Mouse (Mus musculus): Measurements from ENCODE around the gene Pbx1. TPM values are rescaled to one million over a fixed set of nuclear protein-coding genes. Genes with fewer than 3 reads are reported as not detected.

Pbx1 gene
- polyA plus RNA-seq, 1 experiment, result 0.08 TPM

- no peak overlapping the region for H3K4me3 ChIP-seq (replicated peaks)
These were observed 69.6 kb downstream of the Pbx1 start for GRCm38 (mm10) chr1:168362464-168362863.

GRCm38 (mm10) chr1:168357680-168358611, 74.1 kb downstream of the Pbx1 start:
- H3K9me3 ChIP-seq (ENCODE audit: control insufficient read depth, low read length), result no peaks in the 10 kb centered on the region
- H3K36me3 ChIP-seq (ENCODE audit: control insufficient read depth), result no peaks in the 10 kb centered on the region
- peaks cover 3% of the 10 kb centered on the region for H3K4me1 ChIP-seq (ENCODE audit: control insufficient read depth)
- no peak overlapping the region for H3K4me3 ChIP-seq (replicated peaks)
- TF ChIP-seq GATA1 (IDR thresholded peaks at IDR 0.05; ENCODE audit: low read length), result no peak
- TF ChIP-seq TAL1 (IDR thresholded peaks at IDR 0.05; ENCODE audit: low read length), result no peak
- H3K27me3 ChIP-seq (ENCODE audit: control insufficient read depth), result no peaks in the 10 kb centered on the region

More at GRCm38 (mm10) chr1:168362464-168362863, 69.6 kb downstream of the Pbx1 start:
- Histone ChIP-seq H3K36me3 (ENCODE audit: control insufficient read depth) (no peaks in the 10 kb centered on the region), H3K27me3 (ENCODE audit: control insufficient read depth) (no peaks in the 10 kb centered on the region), H3K9me3 (ENCODE audit: control insufficient read depth, low read length) (no peaks in the 10 kb centered on the region), H3K4me1 (ENCODE audit: control insufficient read depth) (peaks cover 3% of the 10 kb centered on the region)
- TF ChIP-seq GATA1 (IDR thresholded peaks at IDR 0.05; ENCODE audit: low read length) (no peak), TAL1 (IDR thresholded peaks at IDR 0.05; ENCODE audit: low read length) (no peak)

GRCm38 (mm10) chr1:168356970-168357441, 75.1 kb downstream of the Pbx1 start:
- Histone ChIP-seq H3K27me3 (ENCODE audit: control insufficient read depth) (no peaks in the 10 kb centered on the region), H3K9me3 (ENCODE audit: control insufficient read depth, low read length) (no peaks in the 10 kb centered on the region), H3K4me1 (ENCODE audit: control insufficient read depth) (no peaks in the 10 kb centered on the region), H3K4me3 (replicated peaks) (no peak overlapping the region), H3K36me3 (ENCODE audit: control insufficient read depth) (no peaks in the 10 kb centered on the region)
- no peak for TF ChIP-seq TAL1 (IDR thresholded peaks at IDR 0.05; ENCODE audit: low read length)
- no peak for TF ChIP-seq GATA1 (IDR thresholded peaks at IDR 0.05; ENCODE audit: low read length)

- Histone ChIP-seq H3K36me3 (ENCODE audit: control insufficient read depth) (no peaks in the 10 kb centered on the region), H3K4me1 (ENCODE audit: control insufficient read depth) (no peaks in the 10 kb centered on the region), H3K4me3 (replicated peaks) (no peak overlapping the region), H3K27me3 (ENCODE audit: control insufficient read depth) (no peaks in the 10 kb centered on the region), H3K9me3 (ENCODE audit: control insufficient read depth, low read length) (no peaks in the 10 kb centered on the region)
- TF ChIP-seq TAL1 (IDR thresholded peaks at IDR 0.05; ENCODE audit: low read length) (no peak), GATA1 (IDR thresholded peaks at IDR 0.05; ENCODE audit: low read length) (no peak)
These were observed 76.0 kb downstream of the Pbx1 start for GRCm38 (mm10) chr1:168355985-168356556.

- no peak for TF ChIP-seq GATA1 (IDR thresholded peaks at IDR 0.05; ENCODE audit: low read length)
- no peaks in the 10 kb centered on the region for H3K4me1 ChIP-seq (ENCODE audit: control insufficient read depth)
- no peaks in the 10 kb centered on the region for H3K9me3 ChIP-seq (ENCODE audit: control insufficient read depth, low read length)
- H3K36me3 ChIP-seq (ENCODE audit: control insufficient read depth), result no peaks in the 10 kb centered on the region
- H3K27me3 ChIP-seq (ENCODE audit: control insufficient read depth), result no peaks in the 10 kb centered on the region
- no peak overlapping the region for H3K4me3 ChIP-seq (replicated peaks)
These were observed 77.1 kb downstream of the Pbx1 start for GRCm38 (mm10) chr1:168354934-168355333.

GRCm38 (mm10) chr1:168348036-168348784, 83.9 kb downstream of the Pbx1 start:
- Histone ChIP-seq H3K4me3 (replicated peaks) (no peak overlapping the region), H3K9me3 (ENCODE audit: control insufficient read depth, low read length) (no peaks in the 10 kb centered on the region), H3K4me1 (ENCODE audit: control insufficient read depth) (no peaks in the 10 kb centered on the region), H3K27me3 (ENCODE audit: control insufficient read depth) (no peaks in the 10 kb centered on the region), H3K36me3 (ENCODE audit: control insufficient read depth) (no peaks in the 10 kb centered on the region)
- no peak for TF ChIP-seq TAL1 (IDR thresholded peaks at IDR 0.05; ENCODE audit: low read length)
- TF ChIP-seq GATA1 (IDR thresholded peaks at IDR 0.05; ENCODE audit: low read length), result no peak

- TF ChIP-seq TAL1 (IDR thresholded peaks at IDR 0.05; ENCODE audit: low read length) (no peak), GATA1 (IDR thresholded peaks at IDR 0.05; ENCODE audit: low read length) (no peak)
- Histone ChIP-seq H3K27me3 (ENCODE audit: control insufficient read depth) (no peaks in the 10 kb centered on the region), H3K36me3 (ENCODE audit: control insufficient read depth) (no peaks in the 10 kb centered on the region), H3K4me1 (ENCODE audit: control insufficient read depth) (no peaks in the 10 kb centered on the region), H3K9me3 (ENCODE audit: control insufficient read depth, low read length) (no peaks in the 10 kb centered on the region), H3K4me3 (replicated peaks) (no peak overlapping the region)
These were observed 87.2 kb downstream of the Pbx1 start for GRCm38 (mm10) chr1:168344918-168345317.

- no peak for TF ChIP-seq GATA1 (IDR thresholded peaks at IDR 0.05; ENCODE audit: low read length)
- TF ChIP-seq TAL1 (IDR thresholded peaks at IDR 0.05; ENCODE audit: low read length), result no peak
- no peak overlapping the region for H3K4me3 ChIP-seq (replicated peaks)
- H3K27me3 ChIP-seq (ENCODE audit: control insufficient read depth), result no peaks in the 10 kb centered on the region
- no peaks in the 10 kb centered on the region for H3K9me3 ChIP-seq (ENCODE audit: control insufficient read depth, low read length)
- H3K4me1 ChIP-seq (ENCODE audit: control insufficient read depth), result no peaks in the 10 kb centered on the region
- no peaks in the 10 kb centered on the region for H3K36me3 ChIP-seq (ENCODE audit: control insufficient read depth)
These were observed 87.8 kb downstream of the Pbx1 start for GRCm38 (mm10) chr1:168344262-168344661.

- Histone ChIP-seq H3K4me1 (ENCODE audit: control insufficient read depth) (no peaks in the 10 kb centered on the region), H3K36me3 (ENCODE audit: control insufficient read depth) (no peaks in the 10 kb centered on the region), H3K27me3 (ENCODE audit: control insufficient read depth) (no peaks in the 10 kb centered on the region), H3K9me3 (ENCODE audit: control insufficient read depth, low read length) (no peaks in the 10 kb centered on the region), H3K4me3 (replicated peaks) (no peak overlapping the region)
- TF ChIP-seq TAL1 (IDR thresholded peaks at IDR 0.05; ENCODE audit: low read length), result no peak
- no peak for TF ChIP-seq GATA1 (IDR thresholded peaks at IDR 0.05; ENCODE audit: low read length)
These were observed 89.8 kb downstream of the Pbx1 start for GRCm38 (mm10) chr1:168342269-168342668.
